Mouse (Mus musculus): Measurements from ENCODE around the gene Atp13a3.
"Not testable (repeated sequence)": the region's sequence is repeated elsewhere in the genome, so short reads cannot be mapped to it uniquely, and the experiment has no call there.

Atp13a3 gene

DNA sequence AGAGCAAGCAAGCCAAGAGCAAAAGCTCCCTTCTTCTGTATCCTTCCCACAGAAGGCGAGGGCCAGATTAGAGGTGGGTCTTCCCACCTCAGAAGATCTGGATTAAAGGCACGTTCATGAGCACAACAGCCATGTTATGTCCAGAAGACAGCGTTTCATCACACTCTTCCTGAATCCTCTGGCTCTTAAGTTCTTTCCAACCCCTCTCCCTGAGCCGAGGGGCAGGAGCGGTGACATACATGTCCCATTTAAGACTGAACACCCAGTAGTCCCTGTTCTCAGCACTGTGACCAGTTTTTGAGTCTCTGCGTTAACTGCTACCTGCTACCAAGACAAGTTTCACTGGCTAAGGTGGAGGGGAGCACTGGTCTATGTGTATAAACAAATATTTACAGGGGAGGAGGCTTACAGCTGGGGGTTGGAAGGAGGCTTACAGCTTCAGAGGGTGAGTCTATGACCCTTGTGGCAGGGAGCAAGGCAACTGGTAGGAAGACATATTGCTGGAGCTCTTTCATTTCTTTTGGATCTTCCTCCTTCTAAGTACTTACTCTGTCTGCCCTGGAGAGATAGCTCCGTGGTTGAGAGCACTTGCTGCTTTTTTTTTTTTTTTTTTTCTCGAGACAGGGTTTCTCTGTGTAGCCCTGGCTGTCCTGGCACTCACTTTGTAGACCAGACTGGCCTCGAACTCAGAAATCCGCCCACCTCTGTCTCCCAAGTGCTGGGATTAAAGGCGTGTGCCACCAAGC, at the start of gene Atp13a3:
Atp13a3 (minus strand) TSS at position 51 of the 746 bp plus-strand sequence.
- DNase-seq (ENCODE audit: low read depth), result no peak

DNA sequence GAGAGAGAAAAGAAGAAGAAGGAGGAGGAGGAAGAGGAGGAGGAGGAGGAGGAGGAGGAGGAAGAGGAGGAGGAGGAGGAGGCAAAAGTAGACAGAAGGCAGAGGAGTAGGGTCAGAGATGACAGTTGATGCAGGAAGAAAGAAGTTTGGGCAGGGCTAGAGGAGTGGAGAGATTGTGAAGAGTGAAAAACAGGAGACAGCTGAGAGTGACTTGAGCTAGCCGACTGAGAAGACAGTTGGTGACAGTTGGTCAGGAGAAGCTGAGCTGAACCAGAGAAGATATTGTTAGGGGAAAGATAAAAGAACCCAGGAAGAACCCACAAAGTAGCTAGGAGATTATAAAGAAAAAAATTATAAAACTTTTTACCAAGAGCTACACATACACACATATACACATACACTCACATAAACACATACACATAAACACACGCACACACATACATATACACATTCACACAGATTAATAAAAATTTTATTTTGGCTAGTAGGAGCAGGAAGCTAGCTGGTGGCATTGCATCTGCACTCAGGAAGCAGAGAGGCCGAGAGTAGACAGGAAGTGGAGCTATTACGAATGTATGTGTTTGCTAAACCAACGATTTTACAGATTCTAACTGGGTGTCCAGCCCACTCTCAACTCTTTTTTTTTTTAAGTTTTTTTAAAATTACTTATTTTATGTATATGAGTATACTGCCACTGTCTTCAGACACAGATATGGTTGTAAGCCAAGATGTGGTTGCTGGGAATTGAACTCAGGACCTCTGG, 47.6 kb upstream of the Atp13a3 start:
- DNase-seq (ENCODE audit: low read depth), result no peak

DNA sequence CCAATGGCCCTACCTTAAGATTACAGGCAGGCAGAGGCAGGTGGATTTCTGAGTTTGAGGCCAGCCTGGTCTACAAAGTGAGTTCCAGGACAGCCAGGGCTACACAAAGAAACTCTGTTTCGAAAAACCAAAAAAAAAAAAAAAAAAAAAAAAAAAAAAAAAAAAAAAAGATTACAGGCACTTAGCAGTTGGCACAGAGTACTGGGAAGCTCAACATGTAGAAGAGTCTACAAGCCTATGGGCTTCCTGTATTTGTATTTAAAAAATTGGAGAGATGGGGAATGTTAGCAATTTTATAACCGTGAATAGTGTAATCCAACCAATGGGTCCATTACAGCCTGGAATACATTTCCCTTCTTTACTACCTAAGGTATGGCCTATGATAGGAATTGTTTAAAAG, 45.4 kb upstream of the Atp13a3 start:
- not testable (repeated sequence) for DNase-seq (ENCODE audit: low read depth)

DNA sequence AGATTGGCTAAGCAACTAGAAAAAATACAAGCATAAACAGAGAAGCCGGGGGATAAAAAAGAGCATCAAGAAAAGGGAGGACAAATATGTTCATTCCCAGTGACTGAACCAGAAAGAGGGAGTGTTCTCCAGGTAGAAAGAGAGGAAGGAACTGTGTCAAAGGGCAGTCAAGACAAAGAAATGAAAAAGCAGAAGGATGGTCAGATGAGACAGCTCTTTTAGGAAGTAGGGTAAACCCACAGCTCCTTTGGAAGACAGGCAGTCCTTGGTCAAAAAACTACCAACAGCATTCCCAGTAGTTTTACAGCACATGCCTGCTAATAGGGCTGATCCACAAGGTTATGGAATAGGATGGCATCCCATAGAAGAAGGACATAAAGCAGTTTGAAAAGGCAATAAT, 43.2 kb upstream of the Atp13a3 start:
- no peak for DNase-seq (ENCODE audit: low read depth)

DNA sequence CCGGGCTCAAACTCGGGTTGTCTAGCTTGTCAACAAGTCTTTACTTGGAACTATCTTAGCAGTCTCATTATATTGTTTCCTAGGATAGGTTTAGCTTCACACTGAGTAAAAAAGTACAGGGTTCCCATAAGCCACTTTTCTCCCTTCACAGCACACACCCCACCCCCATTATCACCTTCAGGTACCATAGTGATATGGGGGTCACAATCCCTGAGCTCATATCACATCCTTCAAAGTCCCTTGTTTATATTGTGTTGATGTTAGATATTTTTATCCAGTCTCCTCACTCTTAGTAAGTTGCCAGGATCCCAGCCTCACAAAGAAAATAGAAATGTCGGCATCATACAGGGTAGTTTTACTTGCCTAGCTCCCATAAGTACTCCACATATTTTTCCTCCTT, 42.4 kb upstream of the Atp13a3 start:
- DNase-seq (ENCODE audit: low read depth), result no peak

DNA sequence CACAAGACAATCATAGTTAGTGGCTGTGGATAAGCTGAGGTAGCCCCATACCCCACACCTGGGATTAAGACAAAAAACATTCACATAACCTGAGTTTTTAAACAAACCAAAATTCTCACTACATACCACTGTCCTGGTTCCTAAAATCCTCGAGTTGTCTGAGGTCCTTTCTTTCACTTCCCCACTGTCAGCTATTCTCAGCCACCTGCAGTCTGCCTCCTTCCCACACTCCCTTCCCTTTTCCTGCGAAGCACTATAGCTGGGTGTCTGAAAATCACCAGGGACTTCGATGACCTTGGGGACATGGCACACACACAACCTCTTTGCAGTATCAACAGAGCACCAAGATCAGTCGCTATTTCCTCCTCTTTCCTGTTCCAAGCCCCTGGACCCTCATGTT, 41.9 kb upstream of the Atp13a3 start:
- DNase-seq (ENCODE audit: low read depth), result no peak

DNA sequence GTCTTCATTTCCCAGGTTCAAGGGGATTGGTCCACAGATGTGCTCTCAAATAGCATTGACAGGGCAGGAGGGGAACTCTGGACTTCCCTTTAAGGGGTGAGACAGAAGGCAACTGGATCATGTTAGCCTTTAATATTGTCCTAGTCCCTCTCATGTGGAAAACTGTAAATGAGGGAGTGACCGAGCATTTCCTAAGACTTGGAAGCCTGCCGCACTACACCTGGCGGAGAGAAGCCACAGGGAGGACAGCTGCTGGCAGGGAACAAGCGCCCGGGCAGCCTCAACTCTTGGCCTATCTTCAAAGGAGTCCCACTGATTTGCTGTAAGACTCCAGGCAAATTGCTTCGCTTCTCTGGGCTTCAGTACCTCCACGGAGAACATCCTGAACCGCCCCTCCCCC, 37.6 kb upstream of the Atp13a3 start:
- no peak for DNase-seq (ENCODE audit: low read depth)

DNA sequence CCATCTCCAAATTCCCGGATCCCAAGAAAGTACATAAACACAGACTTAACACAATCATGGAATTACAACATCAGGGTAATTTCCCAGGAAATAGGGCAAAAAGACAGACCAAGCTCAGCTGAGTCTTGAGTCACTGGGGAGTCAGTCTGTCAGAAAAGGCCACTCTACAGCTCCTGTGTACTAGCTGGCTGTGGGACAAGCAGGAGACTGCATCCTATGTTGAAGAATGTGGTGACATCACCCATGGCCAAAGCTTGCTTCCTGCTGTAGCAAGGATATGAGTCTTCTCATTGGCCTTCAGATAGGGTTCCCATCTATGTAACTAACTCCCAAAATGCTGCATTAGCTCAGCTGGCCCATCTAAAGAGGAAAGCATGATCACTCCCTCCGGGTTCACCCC, 36.7 kb upstream of the Atp13a3 start:
- DNase-seq (ENCODE audit: low read depth), result no peak

DNA sequence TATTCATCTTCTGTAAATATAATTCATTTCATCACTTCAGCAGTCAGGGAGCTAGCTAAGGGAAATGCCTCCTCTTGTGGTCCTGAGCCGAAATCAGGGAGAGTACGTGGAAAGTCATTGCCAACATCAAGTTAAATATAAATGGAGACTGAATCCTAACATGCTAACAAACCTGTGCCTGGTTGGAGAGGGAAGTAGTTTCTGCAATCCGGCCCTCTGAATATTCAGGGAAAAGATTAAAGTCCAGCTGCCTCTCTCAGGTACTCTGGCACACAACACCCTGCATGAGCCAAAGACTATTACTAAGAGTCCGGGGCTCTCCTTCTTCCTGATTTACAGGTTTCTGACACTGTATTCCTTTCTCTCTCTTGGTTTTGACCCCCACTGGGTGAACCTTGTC, 35.6 kb upstream of the Atp13a3 start:
- DNase-seq (ENCODE audit: low read depth), result no peak

DNA sequence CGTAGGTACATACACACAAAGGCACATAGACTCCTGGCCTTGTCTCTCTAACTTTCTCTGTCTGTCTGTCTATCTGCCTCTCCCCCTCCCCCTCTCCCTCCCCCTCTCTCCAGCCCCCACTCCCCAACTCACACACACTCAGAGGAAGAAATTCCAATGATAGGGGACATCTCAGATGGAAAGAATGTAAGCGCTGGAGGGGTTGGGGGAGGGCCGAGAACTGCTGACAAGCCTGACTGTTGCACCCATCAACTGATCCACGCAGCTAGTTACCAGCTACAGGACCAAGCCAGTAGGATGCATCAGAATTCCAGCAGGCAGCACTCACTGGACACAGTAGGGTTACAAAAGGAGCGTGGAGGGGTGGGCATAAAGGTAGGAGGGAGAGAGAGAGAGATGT, 34.1 kb upstream of the Atp13a3 start:
- DNase-seq (ENCODE audit: low read depth), result no peak

DNA sequence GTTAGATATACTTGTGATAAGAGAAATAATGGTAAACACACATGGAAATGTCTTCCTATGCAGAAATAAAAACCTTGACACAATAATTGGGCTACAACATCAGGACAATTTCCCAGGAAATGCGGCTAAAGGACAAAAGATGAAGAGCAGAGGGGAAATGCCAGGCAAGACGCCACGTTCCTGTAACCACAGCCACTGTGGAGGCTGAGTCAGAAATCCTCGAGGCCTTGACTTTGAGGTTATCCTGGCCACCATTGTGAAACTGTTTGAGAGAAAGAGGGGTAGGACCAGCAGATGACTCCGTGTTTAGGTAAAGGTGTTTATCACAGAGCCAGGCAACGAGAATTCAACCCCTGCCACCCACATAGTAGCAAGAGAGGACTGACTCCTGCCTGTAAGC, 33.6 kb upstream of the Atp13a3 start:
- no peak for DNase-seq (ENCODE audit: low read depth)

DNA sequence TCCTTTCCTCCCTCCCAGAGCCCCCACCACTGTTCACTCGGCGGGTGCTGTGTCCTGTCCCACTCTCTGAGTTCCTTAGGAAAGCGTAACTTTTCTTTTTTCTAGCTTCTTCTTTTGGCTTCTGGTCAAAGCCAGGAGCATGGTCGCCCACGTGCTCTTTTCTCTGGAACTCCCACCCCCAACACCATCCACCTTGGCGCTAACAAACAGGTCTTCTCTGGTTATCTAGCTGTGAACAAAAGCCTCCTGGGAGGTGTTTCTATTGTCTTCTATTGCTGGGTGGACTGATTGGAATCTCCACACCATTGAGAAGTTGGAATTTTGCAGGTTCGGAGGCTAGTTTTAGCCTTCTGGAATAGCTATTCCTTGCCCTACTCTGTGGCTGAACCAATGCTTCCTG, 30.5 kb upstream of the Atp13a3 start:
- no peak for DNase-seq (ENCODE audit: low read depth)

DNA sequence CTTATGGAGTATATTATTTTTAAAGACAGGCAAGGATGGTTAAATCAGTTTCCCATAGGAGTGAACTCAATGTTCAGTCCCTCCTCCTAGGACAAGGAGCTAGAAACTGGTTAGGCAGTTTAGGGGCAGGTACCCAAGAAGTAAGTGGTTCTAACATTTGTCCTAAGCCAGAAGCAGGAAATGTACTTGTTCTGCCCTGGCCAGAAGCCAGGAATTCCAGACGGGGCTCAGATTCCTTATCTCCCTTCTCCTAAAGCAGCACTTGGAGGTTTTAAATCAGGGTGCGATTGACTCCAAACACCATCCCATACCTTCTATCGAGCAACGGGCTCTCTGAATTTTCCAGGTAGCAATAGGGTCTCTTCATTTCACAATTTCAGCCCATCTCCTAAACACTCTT, 29.6 kb upstream of the Atp13a3 start:
- no peak for DNase-seq (ENCODE audit: low read depth)

DNA sequence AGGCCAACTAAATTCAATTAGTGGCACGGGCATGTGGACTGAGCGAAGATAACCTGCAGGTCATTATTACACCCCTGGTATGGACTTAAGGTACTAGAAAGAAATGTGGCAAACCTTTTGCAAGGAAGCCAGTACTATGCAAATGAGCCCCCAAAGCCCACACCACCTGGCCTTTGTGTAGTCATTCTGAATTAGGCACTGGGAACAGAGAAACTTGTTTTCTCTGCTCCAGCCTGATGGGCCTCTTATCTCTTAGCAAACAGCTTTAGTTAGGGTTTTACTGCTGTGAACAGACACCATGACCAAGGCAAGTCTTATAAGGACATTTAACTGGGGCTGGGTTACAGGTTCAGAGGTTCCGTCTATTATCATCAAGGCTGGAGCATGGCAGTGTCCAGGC, 27.4 kb upstream of the Atp13a3 start:
- no peak for DNase-seq (ENCODE audit: low read depth)

DNA sequence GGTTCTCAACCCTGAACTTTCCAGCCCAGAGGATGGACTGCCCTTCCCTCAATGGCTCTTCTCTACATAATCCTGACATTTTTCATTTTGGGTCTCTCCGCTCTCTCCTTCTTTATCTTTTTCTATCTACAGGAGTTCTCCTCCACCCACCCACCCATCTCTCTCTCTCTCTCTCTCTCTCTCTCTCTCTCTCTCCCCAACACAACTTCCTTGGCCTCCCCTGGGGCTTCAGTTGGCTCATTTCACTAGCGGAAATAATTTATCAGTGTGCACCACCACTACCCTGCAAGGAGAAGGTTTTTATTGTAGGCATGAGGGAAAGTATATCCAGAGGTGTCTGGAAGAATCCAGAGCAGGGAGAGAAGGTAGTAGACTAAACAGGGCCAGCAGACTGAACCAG, 26.3 kb upstream of the Atp13a3 start:
- DNase-seq (ENCODE audit: low read depth), result no peak

DNA sequence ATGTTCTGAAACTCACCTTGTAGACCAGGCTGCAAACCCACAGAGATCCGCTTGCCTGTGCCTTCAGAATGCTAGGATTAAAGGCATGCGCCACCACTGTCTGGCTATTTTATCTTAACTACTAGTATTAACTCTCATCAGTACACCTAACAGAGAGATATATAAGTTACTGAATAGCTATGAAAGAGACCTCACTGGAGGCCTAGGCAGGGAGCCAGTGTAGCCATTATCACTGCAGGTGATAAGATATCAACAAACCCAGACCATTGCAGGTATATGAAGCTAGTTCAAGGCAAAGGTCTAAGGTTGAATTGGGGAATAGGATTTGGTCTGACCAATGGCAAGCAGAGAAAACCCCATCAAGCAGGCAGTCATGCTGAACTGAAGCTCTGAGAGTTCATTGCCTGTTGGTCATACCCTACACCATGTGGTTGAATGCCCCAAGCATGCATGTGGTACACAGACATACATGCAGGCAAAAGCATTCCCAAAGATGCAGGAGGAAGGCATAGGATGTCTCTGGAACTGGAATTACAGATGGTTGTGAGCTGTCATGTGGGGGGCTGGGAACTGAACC, 24.8 kb upstream of the Atp13a3 start:
- no peak for DNase-seq (ENCODE audit: low read depth)

DNA sequence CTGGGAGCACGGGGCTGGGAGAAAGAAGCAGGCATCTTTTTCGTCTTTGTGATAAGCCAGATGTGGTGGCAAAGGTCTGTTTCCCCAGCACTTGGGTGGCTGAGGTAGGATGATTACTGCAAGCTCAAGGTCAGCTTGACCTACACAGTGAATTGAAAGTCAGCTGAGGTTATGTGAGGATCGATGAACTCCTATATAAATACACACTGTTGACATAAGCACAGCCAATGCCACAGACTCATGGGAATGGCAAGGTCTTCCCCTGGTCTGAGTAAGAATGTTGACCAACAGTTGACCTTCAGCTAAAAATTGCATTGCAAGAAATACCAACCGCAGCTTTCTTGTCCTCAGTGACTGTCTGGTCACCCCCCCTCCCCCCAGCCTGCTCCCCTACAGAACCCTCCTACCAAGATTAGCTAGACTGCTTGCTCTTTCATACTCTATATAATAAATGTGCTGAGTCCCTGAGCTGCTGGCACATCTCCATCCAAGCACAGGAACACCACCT, 23.0 kb upstream of the Atp13a3 start:
- no peak for DNase-seq (ENCODE audit: low read depth)

DNA sequence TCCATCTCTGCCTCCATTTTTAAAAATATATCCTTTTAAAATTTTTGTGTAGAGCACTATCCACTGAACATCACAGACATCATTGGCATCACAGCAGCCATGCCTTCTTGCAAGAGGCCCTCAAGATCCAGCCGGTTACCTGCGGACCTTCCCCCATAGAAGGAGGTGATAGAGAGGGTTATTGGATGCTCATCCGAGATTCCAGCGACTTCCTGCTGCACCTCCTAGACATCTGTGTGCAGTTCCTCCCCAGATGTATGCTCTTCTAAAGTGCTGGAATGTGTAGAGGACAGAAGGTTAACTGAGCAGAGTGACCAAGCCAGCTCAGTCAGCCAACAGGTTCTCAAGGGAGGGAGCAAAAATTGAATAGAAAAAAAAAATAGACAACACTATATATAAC, 21.7 kb upstream of the Atp13a3 start:
- no peak for DNase-seq (ENCODE audit: low read depth)

DNA sequence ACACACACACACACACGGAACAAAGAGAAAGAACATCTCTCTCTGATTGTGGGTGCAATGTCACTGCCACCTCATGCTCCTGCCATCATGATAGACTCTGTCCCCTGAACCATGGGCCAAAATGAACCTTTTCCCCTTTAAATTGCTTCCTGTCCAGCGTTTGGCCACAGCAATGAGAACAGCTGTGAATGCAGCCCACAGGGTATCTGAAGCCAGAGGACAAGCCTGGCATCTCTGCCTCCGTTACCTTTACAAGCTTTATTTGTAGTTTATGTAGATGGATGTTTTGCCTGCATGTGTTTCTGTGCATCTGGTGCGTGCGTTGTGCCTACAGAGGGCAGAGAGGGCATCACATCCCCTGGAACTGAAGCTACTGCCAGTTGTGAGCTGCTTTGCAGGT, 21.2 kb upstream of the Atp13a3 start:
- no peak for DNase-seq (ENCODE audit: low read depth)

DNA sequence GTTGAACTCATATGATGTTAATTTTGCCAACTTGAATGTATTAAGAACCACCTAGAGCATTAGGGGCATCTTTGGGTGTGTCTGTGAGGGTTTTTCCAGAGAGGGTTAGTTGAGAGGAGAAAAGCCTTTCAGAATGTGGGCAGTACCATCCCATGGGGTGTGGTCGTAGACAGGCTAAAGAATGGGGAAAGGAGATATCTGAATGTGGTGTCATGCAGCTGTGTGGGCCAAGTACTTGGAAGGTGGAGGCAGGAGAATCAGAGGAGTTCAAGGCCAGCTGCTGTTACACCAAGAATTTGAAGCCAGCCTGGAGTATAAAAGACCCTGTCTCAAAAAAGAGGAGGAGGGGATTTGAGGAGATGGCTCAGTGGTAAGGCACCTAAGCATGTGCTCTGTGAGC, 20.2 kb upstream of the Atp13a3 start:
- DNase-seq (ENCODE audit: low read depth), result no peak

DNA sequence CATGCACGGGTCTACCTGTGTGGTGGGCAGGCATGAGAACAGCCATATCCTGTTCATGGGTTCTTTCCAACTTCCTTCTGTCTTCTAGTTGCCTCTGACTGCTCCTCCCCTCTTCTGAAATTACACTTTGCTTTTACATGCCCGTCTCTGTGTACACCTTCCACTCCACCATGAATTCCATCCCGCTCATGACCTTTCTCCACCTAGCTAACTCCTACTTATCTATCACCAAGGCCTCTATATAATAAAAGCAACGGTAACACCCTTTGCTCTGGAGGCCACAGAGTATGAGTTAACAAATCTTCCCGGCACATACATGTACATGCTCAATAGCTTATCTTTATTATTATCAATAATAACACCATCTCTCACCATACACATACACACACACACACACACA, 18.3 kb upstream of the Atp13a3 start:
- no peak for DNase-seq (ENCODE audit: low read depth)

DNA sequence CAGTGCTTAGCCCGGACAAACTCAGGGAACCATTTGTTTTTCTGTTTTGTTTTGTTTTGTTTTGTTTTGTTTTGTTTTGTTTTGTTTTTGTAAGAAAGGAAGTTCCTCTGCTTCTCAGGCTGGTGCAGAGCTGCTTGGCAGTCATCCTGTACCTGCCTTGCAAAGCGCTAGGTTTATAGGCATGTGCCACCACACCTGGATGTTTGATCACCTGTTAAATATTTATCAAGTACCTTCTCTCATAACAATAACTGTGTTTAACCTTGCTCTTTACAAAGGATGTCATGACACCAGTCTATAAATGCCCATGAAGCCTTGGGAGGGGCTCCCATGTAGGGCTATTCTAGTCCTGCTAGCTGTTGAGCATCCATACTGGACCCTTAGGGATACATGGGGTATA, 10.9 kb upstream of the Atp13a3 start:
- no peak for DNase-seq (ENCODE audit: low read depth)

DNA sequence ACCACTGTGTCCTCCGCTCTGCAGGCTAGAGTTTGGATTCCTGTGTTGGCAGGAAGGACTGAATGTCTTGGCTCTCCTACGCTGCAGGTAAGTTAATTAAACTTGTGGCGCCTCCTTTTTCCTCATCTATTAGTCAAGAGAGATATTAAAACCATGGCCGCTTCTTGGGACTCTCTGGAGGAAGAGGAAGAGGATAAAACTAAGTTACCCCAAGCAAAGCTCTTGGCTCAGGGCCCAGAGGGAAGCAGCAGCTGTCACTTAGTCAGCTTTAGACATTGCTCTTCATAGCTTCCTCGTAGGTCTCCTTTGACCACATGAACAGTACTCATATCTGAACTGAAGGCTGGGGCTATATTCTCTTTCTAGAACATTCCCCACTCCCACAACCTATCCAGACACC, 10.5 kb upstream of the Atp13a3 start:
- no peak for DNase-seq (ENCODE audit: low read depth)

Measured in c-Kit-positive CD71-negative TER-119-negative erythroid progenitor cells, embryonic 14.5 days (primary cell).